Mouse (Mus musculus): ENCODE measurements around the gene Olfr524.

Olfr524 gene
- long read RNA-seq, experiment 1: 0 reads
- long read RNA-seq, experiment 2: 0 reads

GRCm38 (mm10) chr7:140205864-140206263 is at the start of gene Olfr524:
Olfr524 (minus strand) TSS chr7:140205964.
- intact Hi-C loops (cut with DNase I): no loop called here

- intact Hi-C loops (cut with DNase I): no loop called here
Observed at GRCm38 (mm10) chr7:140253780-140254299, 48.1 kb upstream of the Olfr524 start.

GRCm38 (mm10) chr7:140247216-140247615 is 41.5 kb upstream of the Olfr524 start, which contains the start of gene 5830411N06Rik:
5830411N06Rik (plus strand) TSS chr7:140247284.
- intact Hi-C loops (cut with DNase I): no loop called here

GRCm38 (mm10) chr7:140233696-140234095 is 27.9 kb upstream of the Olfr524 start:
- intact Hi-C loops (cut with DNase I): no loop called here

GRCm38 (mm10) chr7:140231026-140231425 is 25.3 kb upstream of the Olfr524 start:
- intact Hi-C loops (cut with DNase I): no loop called here

- intact Hi-C loops (cut with DNase I): no loop called here
Observed at GRCm38 (mm10) chr7:140228476-140228875, 22.7 kb upstream of the Olfr524 start.

GRCm38 (mm10) chr7:140224209-140224608 is 18.4 kb upstream of the Olfr524 start:
- intact Hi-C loops (cut with DNase I): no loop called here

- intact Hi-C loops (cut with DNase I): no loop called here
Observed at GRCm38 (mm10) chr7:140220375-140220774, 14.6 kb upstream of the Olfr524 start.

GRCm38 (mm10) chr7:140219268-140219667 is 13.5 kb upstream of the Olfr524 start:
- intact Hi-C loops (cut with DNase I): no loop called here

GRCm38 (mm10) chr7:140217967-140218366 is 12.2 kb upstream of the Olfr524 start, which contains the start of gene Cd163l1:
Cd163l1 (plus strand) TSS chr7:140218267.
- intact Hi-C loops (cut with DNase I): no loop called here

- intact Hi-C loops (cut with DNase I): no loop called here
Observed at GRCm38 (mm10) chr7:140213841-140214240, 8.1 kb upstream of the Olfr524 start.

GRCm38 (mm10) chr7:140208677-140209076 is 2.9 kb upstream of the Olfr524 start:
- intact Hi-C loops (cut with DNase I): no loop called here

GRCm38 (mm10) chr7:140208153-140208552 is 2.4 kb upstream of the Olfr524 start:
- intact Hi-C loops (cut with DNase I): no loop called here

- intact Hi-C loops (cut with DNase I): no loop called here
Observed at GRCm38 (mm10) chr7:140206904-140207303, 1.1 kb upstream of the Olfr524 start.

- intact Hi-C loops (cut with DNase I): no loop called here
Observed at GRCm38 (mm10) chr7:140201090-140201489, 4.7 kb downstream of the Olfr524 start.

GRCm38 (mm10) chr7:140196002-140196401 is 9.8 kb downstream of the Olfr524 start:
- intact Hi-C loops (cut with DNase I): no loop called here

- intact Hi-C loops (cut with DNase I): no loop called here
Observed at GRCm38 (mm10) chr7:140194031-140194430, 11.7 kb downstream of the Olfr524 start.

GRCm38 (mm10) chr7:140192851-140193250 is 12.9 kb downstream of the Olfr524 start:
- intact Hi-C loops (cut with DNase I): no loop called here

GRCm38 (mm10) chr7:140192445-140192844 is 13.3 kb downstream of the Olfr524 start:
- intact Hi-C loops (cut with DNase I): no loop called here

GRCm38 (mm10) chr7:140190435-140190834 is 15.3 kb downstream of the Olfr524 start:
- intact Hi-C loops (cut with DNase I): no loop called here

- intact Hi-C loops (cut with DNase I): no loop called here
Observed at GRCm38 (mm10) chr7:140188391-140189328, 17.1 kb downstream of the Olfr524 start.

- intact Hi-C loops (cut with DNase I): no loop called here
Observed at GRCm38 (mm10) chr7:140187721-140188390, 17.9 kb downstream of the Olfr524 start.
